24 mouse cellular contexts compared by ENCODE assay signal in genomic region chr4:102824494-102824893, GRCm38 (mm10).
"Had no signal": no experiment of that assay in that cellular context is flagged by ENCODE, and none has a peak within 500 bp of the region (broad histone marks: within the 10 kb centered on the region; RNA-seq: fewer than 3 reads in every experiment).

No protein-coding gene starts in this region.

- H3K36me3 ChIP-seq: heart, embryonic 12.5 days; hindbrain, embryonic 13.5 days; hindbrain, embryonic 15.5 days; kidney, embryonic 15.5 days; limb, embryonic 13.5 days; limb, embryonic 15.5 days; liver, embryonic 12.5 days had no signal

- H3K27ac ChIP-seq: heart, adult 2 months; hindbrain, embryonic 13.5 days; hindbrain, embryonic 15.5 days; hindbrain, postnatal 0 days; kidney, embryonic 15.5 days; kidney, postnatal 0 days; limb, embryonic 13.5 days; limb, embryonic 15.5 days; liver, embryonic 12.5 days; liver, embryonic 14.5 days had no signal

- ATAC-seq: hindbrain, postnatal 0 days; intestine, embryonic 16.5 days; liver, embryonic 12.5 days had no signal

- H3K9ac ChIP-seq: heart, embryonic 12.5 days; hindbrain, embryonic 13.5 days; hindbrain, embryonic 15.5 days; kidney, embryonic 15.5 days; limb, embryonic 13.5 days; limb, embryonic 15.5 days; liver, embryonic 12.5 days; liver, embryonic 14.5 days had no signal

- H3K9me3 ChIP-seq: heart, embryonic 12.5 days; hindbrain, embryonic 13.5 days; hindbrain, embryonic 15.5 days; kidney, embryonic 15.5 days; limb, embryonic 13.5 days; limb, embryonic 15.5 days; liver, embryonic 12.5 days had no signal

- H3K4me1 ChIP-seq: heart, embryonic 12.5 days; kidney, embryonic 15.5 days; limb, embryonic 15.5 days; liver, embryonic 12.5 days had no signal

- H3K4me3 ChIP-seq: heart, adult 2 months; heart, embryonic 12.5 days; hindbrain, embryonic 13.5 days; hindbrain, embryonic 15.5 days; kidney, embryonic 15.5 days; layer of hippocampus, adult 2 months; limb, embryonic 13.5 days; limb, embryonic 15.5 days; liver, embryonic 12.5 days had no signal

- H3K27me3 ChIP-seq: hindbrain, embryonic 13.5 days; hindbrain, embryonic 15.5 days; kidney, embryonic 15.5 days; limb, embryonic 13.5 days; limb, embryonic 15.5 days; liver, embryonic 12.5 days had no signal

- H3K4me2 ChIP-seq: heart, embryonic 12.5 days; hindbrain, embryonic 13.5 days; hindbrain, embryonic 15.5 days; kidney, embryonic 15.5 days; limb, embryonic 13.5 days; limb, embryonic 15.5 days; liver, embryonic 12.5 days had no signal

- DNase-seq: gastrocnemius, postnatal 14 days; gastrocnemius, postnatal 36 days; heart, adult 2 months; heart, postnatal 10 days; kidney, adult 11 months; kidney, adult 2 months; kidney, adult 9 months; kidney, postnatal 14 days; kidney, postnatal 36 days; layer of hippocampus, adult 9-11 months; layer of hippocampus, postnatal 36 days; left cerebral cortex, postnatal 4 days had no signal
